Mouse (Mus musculus) cerebellum, postnatal 4 days (tissue): Measurements from ENCODE around the gene Marveld2.
A peak's percentile ranks its signal among the peaks of the same experiment; 100 is the strongest.

Experiments used
- DNase-seq, 2 experiments: peaks; one replicate each; pipeline ENCODE4 v3.0.0; 2022; ENCODE audit warnings: low spot score in 2 of 2, mixed read lengths in 1 of 2

Gene Marveld2

DNA sequence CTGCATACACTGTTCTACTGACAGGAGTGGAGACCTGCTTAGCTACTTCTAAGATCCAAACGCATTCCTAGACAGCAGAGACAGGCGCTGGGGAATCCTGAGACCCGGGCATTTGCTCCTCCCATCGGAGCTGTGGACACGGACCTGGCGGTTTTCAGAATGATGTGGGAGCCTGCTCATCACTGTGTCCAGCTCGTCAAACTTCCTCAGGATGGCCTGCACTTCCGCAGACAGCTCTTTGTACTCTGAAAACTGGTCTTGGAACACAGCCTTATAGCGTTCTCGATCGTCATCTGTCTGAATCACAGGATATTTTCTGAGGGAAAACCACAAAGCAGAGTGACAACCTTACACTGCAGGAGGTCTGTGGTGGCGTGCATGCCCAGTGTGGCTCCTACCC, 16.5 kb downstream of the Marveld2 start:
- DNase-seq, result no peak

DNA sequence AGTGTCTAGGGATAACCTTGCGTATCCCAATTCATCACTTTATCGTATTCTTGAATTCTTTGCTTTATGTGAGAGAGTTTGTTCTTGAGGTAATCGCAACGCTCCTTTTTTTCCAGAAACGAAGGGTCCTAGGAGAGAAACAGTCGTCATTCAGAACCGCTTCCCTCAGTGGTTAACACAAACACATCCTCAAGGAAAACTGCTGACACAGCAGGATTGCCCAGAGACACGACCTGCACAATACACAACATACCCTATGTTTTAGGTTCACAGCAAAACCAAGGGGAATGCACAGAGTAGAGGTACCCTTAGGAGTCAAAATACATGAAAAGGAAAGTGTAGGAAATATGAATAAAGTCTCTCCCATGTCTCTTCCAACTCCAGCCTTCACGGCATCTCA, 19.5 kb downstream of the Marveld2 start:
- no peak for DNase-seq

DNA sequence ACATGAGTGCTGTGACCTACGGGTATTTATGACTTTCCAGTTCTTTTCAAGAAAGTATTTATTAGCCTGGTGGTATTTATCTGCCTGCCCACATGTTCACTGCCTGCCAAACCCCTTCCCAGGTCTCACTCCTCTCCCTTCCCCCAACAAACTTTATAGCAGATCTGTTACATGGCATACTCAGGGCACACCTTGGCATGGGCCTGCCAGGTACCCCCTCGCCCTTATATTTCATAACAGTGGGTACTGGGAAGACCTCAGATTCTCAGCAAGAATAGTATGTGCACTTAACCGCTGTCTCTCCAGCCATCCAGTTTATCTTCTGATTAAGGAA, 21.3 kb downstream of the Marveld2 start:
- no peak for DNase-seq

DNA sequence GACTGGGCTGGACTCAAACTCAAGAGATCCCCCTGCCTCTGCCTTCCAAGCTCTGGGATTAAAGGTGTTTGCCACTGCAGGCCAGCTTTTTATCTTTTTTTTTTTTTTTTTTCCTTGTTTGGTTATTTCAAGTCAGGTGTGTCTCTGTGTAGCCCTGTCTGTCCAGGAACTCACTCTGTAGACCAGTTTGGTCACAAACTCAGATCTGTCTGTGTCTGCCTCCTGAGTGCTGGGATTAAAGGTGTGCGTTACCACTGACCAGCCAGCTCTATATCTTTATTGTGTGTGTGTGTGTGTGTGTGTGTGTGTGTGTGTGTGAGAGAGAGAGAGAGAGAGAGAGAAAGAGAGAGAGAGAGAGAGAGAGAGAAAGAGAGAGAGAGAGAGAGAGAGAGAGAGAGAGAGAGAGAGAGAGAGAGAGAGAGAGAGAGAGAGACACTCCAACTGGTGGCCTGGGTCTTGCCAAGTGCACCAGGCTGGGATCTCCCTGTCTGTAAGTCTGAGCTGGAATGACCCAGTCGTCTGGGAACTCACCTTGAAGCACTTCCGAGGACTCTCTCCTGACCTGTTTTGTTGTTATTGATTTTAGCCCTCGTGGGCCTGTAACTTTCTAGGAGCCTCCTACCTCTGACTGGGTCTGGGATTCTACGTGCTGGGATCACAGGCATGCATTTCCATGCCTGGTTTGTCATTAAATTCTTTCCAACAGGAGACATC, 21.8 kb downstream of the Marveld2 start:
- DNase-seq, result no peak

DNA sequence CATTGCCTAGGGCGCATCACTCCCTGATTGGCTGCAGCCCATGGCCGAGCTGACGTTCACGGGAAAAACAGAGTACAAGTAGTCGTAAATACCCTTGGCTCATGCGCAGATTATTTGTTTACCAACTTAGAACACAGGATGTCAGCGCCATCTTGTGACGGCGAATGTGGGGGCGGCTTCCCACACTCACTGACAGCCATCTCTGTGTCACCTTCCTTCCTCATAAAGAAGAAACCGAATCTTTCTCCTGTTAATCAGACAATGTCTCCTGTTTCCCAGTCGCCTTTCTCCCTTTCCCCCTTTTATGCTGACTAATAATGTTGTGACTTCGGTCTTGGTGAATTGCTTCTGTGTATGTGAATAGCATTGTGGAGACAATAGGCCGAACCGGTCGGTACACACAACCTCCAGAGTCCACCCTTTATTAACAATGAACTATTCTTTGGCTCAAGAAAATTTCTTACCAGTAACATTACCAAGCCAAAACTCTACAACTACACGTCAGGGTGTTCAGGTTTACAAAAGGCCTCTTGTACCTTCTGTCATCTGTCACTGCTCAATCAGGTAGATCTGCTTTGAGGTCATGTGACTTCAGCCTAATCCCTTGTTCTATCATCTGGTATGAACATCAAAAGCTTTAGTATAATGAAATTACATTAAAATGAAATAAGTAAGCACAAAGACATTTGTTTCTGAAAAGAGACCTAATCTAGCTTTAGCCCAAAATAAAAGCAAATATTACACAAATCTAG, 22.6 kb downstream of the Marveld2 start:
- peak in 1 of 2 experiments; percentile 18 for DNase-seq

DNA sequence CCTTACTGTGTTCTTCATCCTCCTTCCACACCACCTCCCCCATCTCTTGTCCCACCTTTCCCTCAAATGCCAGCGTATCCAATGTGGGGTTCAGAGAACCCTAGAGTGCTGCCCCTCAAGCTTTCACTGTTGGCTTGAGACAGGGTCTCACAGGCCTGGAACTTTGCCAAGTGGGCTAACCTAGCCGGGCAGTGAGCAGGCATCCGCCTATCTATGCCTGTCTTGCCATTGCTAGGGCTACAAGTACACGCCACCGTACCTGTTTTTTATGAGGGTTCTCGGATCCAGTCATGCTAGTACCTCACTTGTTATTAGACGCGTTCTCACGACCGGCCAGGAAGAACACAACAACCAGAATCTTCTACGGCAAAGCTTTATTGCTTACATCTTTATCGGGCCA, 28.1 kb downstream of the Marveld2 start:
- DNase-seq, result no peak

DNA sequence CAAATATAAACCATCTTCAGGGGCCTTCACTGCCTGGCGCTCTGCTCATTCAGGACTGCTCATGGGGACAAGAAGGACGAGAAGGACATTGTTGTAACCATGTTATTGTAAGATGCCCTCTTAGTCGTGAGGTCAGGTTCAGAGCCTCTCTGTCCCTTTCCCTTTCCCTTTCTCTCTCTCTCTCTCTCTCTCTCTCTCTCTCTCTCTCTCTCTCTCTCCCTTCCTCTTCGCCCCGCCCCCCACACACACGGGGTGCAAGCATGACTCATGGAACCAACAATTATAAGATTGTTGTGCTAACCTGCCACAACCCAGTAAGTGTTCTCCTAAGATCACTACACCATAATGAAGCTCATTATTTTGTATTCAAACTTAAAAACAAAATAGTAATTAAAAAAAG, 34.6 kb downstream of the Marveld2 start:
- no peak for DNase-seq

DNA sequence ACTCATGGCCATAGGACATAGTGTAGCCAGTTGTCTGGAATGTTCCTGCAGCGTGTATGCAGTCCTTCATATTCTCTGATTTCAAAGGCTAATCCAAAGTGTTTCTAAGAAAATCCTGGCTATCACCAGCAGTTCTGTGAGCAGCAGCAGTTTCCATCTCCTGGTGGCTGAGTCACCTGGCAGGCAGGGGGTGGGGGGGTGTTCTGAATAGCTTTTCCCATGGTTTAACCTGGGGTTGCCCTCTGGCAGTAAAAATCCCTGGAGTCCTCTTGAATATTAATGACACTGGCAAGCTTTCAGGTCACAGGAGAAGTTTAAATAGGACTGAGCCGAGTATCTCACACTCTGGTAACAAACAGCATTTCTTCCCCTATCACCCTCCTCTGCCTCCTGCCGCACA, 35.1 kb downstream of the Marveld2 start:
- no peak for DNase-seq

DNA sequence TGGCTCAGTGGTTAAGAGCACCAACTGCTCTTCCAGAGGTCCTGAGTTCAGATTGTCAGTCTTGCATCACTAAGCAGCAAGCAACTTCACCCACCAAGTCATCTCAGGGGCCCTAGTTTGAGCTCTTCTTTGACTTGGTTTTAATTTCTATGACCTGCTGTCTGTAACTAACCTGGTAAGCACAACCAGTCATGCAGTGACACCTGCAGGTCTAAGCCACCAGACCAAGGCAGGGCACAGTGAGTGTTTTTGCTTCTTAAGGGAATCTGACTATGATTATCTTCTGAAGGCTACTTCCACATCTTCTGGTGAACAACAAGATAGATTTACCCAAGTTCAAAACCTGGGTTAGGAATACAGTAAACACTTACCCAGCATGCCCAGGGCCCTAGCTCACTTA, 36.8 kb downstream of the Marveld2 start:
- no peak for DNase-seq

DNA sequence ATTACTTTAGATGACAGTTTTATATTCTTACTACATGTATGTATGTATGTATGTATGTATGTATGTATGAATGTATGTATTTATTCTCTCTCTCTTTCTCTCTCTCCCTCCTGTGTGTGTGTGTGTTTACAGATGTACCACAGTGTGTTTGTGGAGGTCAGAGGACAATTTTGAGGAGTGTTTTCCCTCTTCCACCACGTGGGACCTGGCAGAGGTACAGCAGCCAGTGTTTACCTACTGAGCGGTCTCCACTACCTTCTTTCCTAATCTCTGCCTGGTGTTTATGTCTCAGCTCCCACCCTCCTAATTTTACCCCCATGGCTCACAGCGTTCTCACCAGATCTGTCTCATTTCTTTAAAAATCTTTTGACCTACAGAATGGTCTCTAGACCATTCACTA, 37.6 kb downstream of the Marveld2 start:
- no peak for DNase-seq

DNA sequence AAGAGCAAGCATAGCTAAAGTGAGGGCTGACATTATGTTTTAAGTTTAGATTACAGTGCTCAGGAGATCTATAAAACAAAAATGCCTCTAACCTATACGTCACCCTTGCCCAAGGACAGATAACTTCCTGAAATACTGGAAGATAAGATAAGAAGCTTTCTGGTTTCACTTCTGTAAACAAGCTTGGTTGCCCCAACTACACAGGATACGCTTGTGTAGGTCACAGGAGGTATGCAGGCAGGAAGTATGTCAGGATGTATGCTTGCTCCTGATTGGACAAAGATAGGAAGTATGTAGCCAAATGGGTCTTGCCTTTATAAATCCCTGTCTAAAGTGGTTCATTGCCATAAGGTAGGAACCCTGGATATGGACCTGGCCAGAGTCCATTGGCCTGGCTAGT, 40.8 kb downstream of the Marveld2 start:
- no peak for DNase-seq

DNA sequence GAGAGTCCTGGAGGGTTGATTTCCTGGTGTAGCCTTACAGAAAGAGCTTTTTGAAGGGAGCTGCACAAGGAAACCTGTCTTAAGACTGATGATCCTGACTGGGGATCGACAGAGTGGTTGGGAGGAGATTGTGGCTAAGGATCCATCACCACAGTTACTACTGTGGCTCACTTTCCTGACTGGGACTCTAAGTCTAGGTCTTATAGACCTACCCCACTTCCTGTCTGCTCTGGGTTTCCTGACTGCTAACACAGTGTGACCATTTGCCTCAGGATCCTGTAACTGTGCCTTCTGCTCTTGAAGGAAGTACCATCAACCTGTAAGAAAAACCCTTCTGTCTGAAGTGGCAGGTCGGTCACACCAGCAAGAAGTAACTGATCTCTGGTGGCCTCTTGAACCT, 46.1 kb downstream of the Marveld2 start:
- no peak for DNase-seq

DNA sequence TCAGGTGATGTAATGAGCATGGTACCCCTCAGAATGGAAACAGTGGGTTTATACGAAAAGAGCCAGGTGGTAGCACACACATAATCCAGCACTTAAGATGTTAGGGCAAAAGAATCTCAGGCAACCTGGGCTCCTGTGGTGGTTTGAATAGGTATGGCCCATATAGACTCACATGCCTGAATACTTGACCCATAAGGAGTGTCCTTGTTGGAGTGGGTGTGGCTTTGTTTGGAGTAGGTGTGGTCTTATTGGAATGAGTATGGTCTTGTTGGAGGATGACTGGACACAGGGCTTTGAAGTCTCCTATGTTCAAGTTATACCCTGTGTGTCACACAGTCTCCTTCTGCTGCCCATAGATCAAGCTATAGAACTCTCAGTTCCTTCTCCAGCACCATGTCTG, 48.4 kb downstream of the Marveld2 start:
- DNase-seq, result no peak

DNA sequence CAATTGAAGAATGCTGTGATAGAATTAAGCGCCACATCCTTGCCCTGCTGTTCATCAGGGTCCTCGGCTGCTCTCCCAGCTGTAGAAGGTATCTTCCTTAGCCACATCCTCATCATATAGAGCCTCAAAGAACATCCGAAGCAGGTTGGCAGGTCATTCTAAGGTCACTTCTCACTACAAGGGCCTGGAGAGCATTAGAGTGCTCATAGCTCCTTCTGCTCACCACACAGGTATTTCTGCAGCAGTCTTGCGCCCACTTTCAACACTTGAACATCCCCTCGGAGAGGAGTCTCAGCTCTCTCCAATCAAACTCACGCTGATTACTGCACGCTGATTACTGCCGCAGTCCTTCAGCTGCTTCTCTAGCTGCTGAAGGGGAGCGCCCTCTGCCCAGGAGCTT, 57.3 kb downstream of the Marveld2 start:
- DNase-seq, result no peak

DNA sequence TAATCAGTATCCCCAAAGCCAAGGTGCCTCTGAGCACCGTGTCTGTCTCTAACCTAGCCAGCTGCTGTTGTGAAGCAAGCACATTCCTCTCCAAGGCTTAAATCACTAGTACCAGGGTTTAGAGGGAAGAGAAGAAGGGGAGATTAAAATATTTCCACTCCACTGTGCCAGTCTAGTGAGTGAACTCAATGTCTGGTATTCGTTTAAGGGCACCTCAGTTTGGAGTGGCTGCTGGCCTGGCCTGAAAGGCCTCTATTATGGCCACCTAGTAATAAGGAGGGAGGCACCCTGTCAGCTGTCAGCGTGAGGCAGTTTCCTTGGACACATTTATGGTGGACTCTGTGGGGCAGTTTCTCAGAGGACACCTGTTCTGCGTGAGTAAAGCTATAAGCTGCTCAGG, 59.8 kb downstream of the Marveld2 start:
- DNase-seq, result no peak

DNA sequence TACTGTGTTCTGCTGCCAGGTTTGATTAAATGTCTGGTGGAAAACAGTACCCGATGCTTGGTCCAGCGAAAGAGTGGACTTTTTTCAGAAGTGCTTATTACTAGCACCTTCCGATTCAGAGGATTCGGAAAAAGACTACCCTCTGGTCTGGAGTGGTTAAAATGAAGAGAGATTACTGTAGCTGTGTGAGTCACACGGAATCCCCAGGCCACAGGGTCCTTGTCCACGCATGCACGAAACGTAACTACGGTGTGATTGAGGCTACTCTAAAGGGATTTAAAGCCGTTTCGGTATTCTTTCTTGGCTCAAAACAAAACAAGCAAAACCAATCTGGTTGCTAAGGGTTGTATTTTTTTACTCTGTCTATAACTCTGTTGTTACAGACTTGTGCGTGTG, 63.7 kb downstream of the Marveld2 start:
- no peak for DNase-seq

DNA sequence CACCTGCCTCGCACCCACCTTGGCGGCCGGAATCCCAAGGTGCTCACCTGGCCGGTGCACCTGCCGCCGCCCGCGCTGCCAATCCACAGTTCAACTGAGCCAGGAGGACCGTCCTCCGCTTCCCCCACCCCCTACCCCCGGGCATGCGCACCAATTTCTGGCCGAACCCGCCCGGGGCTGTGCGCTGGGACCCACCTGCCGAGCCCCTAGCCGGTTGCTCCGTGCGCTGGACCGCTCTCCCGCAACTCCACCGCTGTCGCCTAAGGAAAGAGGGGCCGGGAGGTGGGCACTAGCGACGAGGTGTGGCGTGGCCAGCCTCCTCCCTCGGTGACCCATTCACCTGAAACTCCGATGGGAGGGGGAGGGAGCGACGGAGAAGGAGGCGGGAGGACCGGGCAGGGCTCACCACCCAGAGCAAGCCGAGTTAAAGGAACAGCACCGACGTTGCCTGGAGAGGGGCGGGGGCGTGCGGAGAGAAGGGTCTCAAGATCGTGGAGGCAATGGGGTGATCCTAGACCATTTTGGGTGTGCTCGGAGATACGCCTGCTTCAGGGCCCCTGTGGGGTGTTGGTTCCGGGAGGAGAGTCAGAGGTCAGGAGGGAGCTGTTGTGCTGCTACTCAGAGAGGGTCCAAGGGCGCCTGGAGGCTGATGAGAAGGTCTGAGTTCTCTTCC, 64.3 kb downstream of the Marveld2 start, which contains the start of gene Ocln:
TSS of gene Ocln (minus strand) at position 350 of the 673 bp plus-strand sequence.
- peak in 1 of 2 experiments; percentile 18 for DNase-seq

DNA sequence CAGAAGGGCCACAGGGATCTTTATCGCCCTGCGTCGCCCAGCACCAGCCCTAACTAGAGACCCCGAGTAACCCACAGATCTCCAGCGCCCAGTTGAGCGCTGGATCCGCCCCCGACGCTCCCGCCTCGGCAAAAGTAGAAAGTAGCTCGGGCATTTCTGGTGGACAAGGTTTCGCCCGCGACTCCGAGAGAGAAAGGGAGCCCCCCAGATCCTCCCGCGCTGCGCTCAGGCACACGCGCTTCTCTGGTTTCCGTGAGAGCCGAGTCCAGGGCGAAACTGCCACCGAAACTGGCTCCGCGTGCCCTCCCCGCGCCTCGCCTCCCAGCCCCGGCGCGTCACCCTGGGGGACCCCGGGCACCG, 64.8 kb downstream of the Marveld2 start:
- DNase-seq, result peak in 1 of 2 experiments; percentile 1

DNA sequence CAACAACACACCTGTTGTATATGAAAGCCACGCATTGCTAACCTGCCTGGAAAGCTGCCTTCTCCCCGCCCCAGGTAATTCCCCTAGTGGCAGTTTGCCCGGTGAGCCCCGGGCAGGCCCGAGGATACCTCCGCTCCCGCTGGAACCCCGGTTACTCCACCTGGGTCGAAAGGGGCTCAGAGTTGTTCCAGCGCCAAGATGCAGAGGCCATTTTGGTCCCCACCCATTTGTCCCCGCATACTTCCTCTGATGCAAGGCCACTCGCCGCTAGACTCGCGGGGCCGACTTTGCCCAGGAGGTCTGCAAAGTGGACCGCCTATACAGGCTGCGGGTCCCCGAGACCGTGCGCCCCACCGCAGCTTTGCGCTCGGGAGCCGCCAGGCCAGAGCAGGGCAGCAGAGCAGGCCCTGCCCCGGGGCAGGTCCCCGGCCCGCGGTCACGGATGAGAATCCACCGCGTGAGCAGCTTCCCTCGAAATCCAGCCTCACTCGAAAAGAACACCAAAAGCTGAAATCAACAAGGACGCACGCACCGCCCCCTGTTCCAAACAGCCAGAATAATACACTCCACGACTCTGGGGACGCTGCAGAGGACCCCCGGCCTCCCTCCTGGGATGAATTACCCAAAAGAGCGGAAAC, 65.3 kb downstream of the Marveld2 start:
- no peak for DNase-seq

DNA sequence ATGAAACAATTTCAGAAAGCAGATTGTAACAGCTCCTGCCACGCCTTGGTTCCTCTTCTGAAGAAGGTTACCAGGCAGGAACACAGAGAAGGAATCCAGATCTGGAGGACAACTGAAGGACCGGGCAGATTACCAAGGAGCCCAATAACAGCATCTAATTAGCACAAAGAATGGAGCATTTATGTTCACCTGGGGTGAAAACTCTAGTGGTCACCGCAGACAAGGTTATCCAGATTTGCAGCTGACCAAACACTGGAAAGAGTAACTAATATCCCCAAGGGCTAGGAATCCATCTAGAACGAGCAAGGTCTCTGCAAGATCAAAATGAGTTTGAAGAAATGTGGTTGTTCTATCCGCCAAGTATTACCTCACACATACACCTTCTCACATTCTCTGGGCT, 69.5 kb downstream of the Marveld2 start:
- DNase-seq, result no peak
